Mouse (Mus musculus): ENCODE measurements around the gene St6gal1.

St6gal1 gene

GRCm38 (mm10) chr16:23299904-23300740 is 75.6 kb downstream of the St6gal1 start:
- DNase-seq (ENCODE audit: low read depth), result no peak

GRCm38 (mm10) chr16:23301762-23302161 is 77.2 kb downstream of the St6gal1 start:
- no peak for DNase-seq (ENCODE audit: low read depth)

GRCm38 (mm10) chr16:23305830-23306623 is 81.5 kb downstream of the St6gal1 start:
- no peak for DNase-seq (ENCODE audit: low read depth)

GRCm38 (mm10) chr16:23307142-23307968 is 82.8 kb downstream of the St6gal1 start:
- DNase-seq (ENCODE audit: low read depth), result no peak

- DNase-seq (ENCODE audit: low read depth), result no peak
These were observed 83.5 kb downstream of the St6gal1 start for GRCm38 (mm10) chr16:23308012-23308554.

GRCm38 (mm10) chr16:23309080-23309479 is 84.5 kb downstream of the St6gal1 start:
- DNase-seq (ENCODE audit: low read depth), result no peak

- DNase-seq (ENCODE audit: low read depth), result no peak
These were observed 88.1 kb downstream of the St6gal1 start for GRCm38 (mm10) chr16:23312604-23313003.

- DNase-seq (ENCODE audit: low read depth), result peak; percentile 35
These were observed 90.2 kb downstream of the St6gal1 start for GRCm38 (mm10) chr16:23314790-23315189.

- no peak for DNase-seq (ENCODE audit: low read depth)
These were observed 93.0 kb downstream of the St6gal1 start for GRCm38 (mm10) chr16:23317411-23318047.

GRCm38 (mm10) chr16:23320025-23320424 is 95.5 kb downstream of the St6gal1 start:
- DNase-seq (ENCODE audit: low read depth), result no peak

GRCm38 (mm10) chr16:23320579-23320978 is 96.0 kb downstream of the St6gal1 start:
- no peak for DNase-seq (ENCODE audit: low read depth)

GRCm38 (mm10) chr16:23322453-23322852 is 97.9 kb downstream of the St6gal1 start:
- DNase-seq (ENCODE audit: low read depth), result no peak

GRCm38 (mm10) chr16:23323915-23324314 is 99.4 kb downstream of the St6gal1 start:
- DNase-seq (ENCODE audit: low read depth), result no peak

- no peak for DNase-seq (ENCODE audit: low read depth)
These were observed 100.5 kb downstream of the St6gal1 start for GRCm38 (mm10) chr16:23324867-23325650.

GRCm38 (mm10) chr16:23326664-23327063 is 102.1 kb downstream of the St6gal1 start:
- no peak for DNase-seq (ENCODE audit: low read depth)

- no peak for DNase-seq (ENCODE audit: low read depth)
These were observed 102.7 kb downstream of the St6gal1 start for GRCm38 (mm10) chr16:23327266-23327665.

- no peak for DNase-seq (ENCODE audit: low read depth)
These were observed 103.7 kb downstream of the St6gal1 start for GRCm38 (mm10) chr16:23328201-23328600.

GRCm38 (mm10) chr16:23332136-23332535 is 107.6 kb downstream of the St6gal1 start:
- DNase-seq (ENCODE audit: low read depth), result no peak

- no peak for DNase-seq (ENCODE audit: low read depth)
These were observed 108.1 kb downstream of the St6gal1 start for GRCm38 (mm10) chr16:23332686-23333085.

GRCm38 (mm10) chr16:23333875-23334551 is 109.5 kb downstream of the St6gal1 start:
- no peak for DNase-seq (ENCODE audit: low read depth)

Measured in 416B (cell line).